Mouse (Mus musculus) kidney, adult 11 months (tissue): Measurements from ENCODE around the gene Zcchc14.

ENCODE experiments used
- DNase-seq: peaks from one replicate; pipeline ENCODE4 v3.0.0; 2022

Zcchc14 gene

DNA sequence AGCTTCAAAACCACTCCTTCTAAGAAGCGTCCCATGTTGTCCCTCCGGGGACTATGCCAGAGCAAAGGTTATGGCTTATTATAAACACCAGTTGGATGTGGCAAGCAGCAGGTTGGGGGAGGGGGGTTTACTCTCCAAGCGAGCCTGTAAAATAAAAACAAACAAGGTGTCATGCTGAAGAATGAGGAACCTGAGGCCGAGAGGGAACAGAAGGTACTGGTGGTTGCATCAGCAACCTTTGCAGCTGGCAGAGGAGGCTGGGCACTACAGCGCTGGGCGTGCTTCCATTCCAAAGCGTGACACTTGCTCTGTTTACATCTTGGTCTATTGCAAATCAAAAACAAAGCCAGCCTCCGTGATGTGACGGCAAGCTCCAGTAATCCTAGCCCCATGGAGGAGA lies 72.2 kb downstream of the Zcchc14 start:
- no peak for DNase-seq

DNA sequence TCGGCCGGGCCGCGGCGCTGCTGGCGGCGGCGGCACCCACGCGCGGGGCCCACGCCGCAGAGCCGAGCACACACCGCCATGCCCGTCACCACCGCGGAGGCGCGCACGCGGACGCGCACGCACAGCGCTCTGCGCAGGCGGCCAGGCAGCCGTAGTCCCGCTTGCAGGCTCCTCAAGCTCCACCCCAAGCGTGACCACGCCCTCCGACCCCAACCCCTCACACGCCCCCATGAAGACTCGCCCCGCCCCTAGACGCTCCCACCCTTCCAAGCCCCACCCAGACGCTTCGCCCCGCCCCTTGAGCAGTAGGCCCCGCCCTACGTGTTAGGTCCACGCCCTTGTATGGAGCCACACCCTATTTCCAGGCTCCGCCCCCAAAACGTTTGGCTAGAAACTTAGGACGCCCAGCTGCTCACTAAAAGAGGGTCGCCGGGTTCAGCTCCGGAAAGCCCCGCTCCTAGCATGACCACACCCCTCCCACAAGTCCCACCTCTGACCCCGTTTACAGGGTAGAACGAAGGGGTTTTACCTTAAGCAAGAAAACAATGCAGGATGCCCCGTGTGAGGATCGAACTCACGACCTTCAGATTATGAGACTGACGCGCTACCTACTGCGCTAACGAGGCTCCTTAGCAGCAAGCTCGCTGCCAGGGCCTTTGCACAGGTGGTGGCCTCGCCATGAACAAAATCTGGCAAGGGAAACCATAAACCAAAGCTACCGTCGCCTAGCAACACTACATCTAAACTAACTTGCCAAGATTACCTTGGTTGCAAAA lies 73.8 kb downstream of the Zcchc14 start, which contains the start of gene Fbxo31:
TSS of gene Fbxo31 (minus strand) at position 131 of the 776 bp plus-strand sequence.
- DNase-seq, result peak; percentile 96

DNA sequence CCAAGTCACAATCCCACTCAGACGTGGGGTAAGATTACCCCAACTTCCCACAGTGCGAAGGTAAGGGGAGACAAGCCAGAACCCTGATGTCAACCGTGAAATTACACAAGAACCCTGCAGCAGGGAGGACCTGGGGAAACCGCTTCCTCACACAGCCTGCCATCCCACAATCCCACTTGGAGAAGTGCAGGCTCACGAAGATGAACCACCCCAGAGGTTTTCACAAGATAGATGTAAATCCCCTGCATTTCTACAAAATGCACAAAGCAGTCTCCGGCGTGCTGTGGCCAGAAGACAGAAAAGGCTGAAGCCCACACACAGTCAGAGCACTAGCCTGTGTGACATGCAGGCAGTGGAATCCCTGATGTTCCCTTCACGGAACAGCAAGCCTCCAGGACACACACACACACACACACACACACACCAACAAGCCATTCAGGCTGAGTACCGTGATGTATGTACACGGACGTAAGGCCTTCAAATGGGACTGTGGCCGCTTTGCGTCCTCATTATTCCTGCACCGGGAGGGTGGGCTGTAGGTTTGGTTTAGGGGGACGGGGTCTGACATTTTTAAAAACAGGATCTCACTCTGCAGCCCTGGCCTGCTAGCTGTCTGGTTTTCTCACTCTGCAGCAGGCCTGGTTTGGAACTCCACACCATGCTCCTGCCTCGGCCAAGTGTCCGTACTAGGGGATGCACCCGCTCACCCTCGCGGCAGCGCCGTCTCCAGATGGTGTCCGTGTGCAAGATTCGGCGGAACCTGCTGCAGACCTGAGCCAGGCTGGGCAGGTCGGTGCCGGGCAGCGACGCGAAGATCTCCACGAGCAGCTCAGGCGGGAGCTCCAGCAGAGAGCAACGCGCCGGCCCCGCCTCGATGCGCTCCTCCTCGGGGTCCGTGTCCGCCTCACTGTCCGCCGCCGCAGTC lies 74.7 kb downstream of the Zcchc14 start:
- DNase-seq, result no peak

DNA sequence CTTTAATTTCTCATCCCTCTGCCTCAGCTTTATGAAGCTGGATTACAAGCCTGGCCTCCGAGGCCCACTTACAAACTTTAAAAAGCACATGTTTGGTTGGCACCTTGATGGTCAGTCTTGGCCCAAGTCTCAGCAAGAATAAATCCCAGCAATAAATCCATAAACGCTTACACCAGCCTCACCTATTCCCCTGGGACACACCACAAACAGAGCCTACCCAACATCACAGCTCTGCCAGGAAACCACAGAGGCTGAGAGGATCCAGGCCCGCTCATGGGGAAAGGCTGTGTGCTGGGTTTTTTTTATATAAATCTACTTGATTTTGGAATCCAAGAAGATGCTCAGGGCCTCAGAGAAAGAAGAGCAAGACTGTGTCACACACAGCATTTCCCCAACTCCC lies 77.0 kb downstream of the Zcchc14 start:
- DNase-seq, result no peak

DNA sequence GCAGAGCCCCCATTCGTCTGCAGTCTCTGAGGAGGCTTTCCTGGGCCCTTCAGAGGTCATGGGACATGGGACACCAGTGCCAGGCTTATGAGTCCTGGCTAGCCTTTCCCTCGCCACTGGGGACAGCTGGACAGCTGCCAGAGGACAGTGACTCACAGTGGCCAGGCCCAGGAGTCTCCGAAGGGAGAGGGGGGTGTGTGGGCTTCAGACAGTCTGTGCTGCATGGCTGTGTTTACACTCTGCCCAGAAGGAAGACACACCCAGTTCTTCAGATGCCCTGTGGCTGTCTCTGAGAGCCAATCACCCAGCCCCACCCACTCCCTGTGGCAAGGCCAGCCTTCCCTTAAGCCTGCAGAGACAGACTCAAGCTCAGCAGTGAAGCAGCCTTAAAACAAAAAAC lies 79.4 kb downstream of the Zcchc14 start:
- peak; percentile 39 for DNase-seq

DNA sequence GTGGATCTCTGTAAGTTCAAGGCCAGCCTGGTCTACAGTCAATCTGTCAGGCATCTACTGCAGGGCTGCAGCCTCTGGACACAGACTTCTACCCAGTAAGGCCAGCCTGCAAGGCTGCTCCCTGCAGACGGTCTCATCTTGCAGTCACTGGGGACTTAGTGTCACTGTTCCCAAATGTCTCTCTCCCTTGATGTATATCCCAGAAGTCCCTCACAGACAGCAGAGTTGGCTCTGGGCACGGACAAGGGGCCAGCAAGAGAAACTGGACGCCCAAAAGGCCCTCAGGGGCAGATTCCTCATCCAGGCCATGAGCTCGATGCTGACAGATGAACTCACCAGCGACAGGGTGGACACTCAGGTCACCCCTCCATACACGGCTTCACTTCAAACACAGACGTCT lies 80.6 kb downstream of the Zcchc14 start:
- no peak for DNase-seq

DNA sequence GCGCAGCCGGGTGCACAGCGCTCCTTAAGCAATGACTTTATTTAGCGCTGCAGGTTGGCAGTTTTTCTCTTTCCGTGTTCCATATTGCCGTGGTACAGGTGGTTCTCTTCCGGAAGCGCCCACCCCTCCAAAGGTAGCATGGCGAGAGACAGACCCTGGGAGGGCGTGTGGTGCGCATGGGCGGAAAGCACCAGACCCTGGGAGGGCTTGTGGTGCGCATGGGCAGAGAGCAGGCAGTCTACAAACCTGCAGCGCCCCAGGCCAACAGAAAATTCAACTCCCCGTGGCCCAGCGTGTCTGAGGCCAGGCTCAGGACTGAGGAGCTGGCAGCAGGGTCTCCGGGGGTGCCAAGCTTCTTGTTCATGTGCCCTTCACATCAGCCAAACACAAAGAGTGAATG lies 81.9 kb downstream of the Zcchc14 start:
- no peak for DNase-seq

DNA sequence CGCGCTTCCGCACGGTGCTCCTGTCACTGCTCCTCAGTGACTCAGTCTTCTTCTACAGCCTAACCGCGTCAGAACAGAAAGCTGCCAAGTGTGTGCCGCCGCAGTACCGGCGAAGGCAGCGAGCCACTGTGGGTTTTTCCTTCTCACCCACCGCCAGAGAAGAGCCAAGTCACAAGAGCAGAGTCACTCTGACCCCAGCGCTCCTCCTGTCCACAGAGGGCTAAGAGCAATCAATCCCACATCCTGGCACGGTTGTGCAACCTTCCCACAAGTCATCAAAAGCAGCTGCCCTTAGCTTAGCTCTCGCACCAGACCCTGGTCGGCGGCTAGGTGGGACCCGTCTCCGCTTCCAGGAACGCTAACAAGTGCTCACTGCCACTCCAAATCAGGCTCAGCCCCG lies 82.4 kb downstream of the Zcchc14 start:
- no peak for DNase-seq

DNA sequence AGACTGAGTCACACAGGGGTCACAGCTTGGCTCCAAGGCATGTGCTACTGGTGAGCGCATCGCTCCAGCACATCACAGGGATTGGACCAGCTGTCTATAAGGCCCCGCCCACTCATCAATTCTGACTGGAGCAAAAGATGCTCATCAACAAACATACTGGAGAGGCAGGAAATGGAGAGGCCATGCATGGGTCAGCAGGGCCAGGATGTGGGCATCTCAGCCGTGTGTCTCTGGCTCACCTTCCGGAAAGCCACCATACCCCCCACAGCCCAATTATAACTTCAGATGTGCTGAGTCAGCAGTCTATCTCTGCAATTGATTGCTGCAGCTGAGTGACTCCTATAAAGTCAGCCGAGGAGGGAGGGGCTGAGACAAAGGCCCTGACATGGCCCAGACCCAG lies 84.4 kb downstream of the Zcchc14 start:
- DNase-seq, result no peak

DNA sequence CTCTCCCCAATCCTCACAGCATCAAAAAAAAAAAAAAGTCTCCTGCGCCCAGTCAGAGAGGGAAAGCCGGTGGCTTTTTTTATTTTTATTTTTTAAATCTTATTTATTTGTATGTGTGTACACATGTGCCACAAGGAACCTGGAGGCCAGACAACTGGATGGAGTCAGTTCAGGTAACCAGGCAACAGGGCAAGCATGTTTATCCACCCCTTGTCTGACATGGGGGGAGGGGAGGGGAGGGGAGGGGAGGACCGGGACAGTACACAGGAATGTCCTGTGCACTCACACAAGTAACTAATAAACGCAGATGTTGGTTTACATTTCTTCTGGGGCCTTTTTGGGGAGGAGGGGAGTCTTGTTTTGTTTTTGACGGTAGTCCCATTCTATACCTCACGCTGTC lies 89.0 kb downstream of the Zcchc14 start:
- DNase-seq, result no peak

DNA sequence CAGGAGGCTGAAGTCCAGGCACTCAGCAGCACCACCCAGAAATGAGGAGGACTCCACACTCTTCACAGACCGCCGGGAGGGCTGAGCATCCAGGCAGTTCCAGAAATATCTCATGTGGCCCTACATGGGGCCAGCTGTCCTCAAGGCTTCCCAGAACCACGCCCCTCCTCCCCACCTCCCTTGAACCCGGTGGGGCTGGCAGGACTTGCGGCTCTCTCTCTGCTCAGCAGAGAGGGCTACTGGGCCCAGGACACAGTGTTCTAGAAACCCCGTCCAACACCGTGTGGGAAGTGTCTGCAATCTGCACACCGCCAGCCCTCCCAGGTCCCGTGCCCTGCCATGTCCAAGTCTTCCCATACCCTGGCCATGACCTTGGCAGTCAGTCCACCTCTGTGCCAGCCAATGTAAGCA lies 89.8 kb downstream of the Zcchc14 start:
- peak; percentile 21 for DNase-seq

DNA sequence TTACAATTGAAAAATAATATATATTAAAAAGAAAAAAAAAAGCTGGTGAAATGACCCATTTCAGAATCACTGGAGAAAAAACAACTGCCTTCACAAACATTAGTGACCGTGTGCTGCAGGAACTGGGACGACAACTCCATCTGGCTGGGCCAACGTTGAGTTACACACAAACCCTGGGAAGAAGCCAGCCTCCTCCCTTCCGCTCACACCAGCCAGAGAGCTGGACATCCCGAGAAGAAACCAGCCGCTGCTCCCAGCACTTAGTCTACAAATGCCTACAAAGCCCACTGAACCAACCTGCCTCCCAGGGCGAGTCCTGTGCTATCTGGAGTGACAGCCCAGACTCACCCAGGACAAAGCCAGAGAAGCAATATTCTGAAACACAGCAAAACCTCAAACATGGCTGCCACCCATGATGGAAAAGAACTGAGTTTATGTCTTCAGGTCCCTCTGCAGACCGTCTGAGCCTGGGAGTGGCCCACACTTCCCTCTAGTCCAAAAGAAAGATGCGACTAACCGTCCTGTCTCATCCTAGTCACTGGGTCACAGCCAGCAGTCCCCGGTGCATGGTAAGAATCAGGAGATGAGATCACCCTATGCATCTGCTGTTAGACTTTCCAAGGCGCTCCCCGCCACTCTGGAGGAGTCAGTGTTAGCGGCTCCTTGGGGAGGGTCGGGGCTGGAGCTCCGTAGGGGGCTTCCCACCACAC lies 90.9 kb downstream of the Zcchc14 start:
- no peak for DNase-seq

DNA sequence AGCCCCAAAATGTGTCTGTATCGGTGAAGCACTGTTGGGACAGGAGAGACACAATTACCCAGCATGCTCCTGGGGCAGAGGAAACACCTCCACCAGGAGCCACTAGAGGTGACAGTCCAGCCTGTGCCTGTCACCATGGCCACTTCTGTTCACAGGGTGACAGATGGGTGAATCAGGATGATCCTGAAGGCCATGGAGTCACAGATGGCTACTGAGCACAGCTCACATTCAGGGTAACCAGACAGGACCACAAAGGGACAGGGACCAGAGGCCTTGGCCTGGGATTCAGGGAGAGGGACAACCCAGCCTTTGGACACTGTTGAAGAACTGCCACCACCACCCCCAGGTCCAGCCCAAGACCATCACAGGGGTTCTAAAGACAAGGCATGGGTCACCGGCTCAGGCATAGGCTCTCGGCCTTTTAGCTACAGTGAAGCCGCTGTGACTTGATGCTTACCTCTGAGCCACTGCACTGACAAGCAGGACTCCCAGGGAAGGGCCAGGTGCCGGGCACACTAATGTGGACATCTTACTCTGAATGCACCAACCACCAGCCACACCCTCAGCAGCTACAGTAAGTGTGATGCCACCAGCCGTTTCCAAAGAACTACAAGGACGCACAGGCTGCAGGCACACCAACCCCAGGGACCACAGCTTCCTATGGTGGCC lies 92.1 kb downstream of the Zcchc14 start:
- no peak for DNase-seq

DNA sequence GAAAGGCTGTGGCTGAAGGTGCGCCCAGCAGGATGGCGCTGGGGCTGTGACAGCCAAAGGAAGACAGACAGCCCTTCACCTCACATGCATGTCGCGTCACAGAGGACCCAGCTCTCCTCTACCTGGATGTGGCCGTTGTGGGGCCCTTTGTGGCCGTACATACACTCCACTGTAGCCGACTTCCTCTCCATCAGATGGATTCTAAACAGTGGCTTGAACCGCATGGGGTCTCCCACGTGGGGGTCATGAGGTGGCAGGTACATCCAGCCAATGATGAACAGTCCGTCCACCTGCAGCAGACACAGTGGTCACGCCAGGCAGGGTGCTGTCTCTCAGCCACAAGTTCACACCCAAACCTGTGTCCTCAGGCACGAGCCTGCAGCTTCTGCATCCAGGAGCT lies 92.9 kb downstream of the Zcchc14 start:
- DNase-seq, result no peak

DNA sequence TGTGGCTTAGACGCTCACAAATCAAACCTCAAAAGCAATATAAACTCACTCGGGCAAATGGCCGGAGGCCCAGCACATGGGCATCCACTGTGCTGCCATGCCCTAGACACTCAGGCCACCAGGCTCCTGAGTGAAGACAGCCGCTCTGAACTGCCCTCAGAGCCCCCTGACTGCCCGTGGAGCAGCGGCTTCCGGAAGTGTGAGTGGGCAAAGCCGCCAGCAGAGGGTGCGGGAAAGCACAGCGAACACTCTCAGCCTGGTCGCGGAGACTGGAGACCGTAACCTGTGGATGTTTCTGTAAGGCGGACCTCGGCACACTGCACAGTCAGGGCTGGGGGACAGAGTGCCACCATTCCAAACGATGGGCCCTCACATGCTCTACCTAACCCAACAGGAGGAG lies 94.2 kb downstream of the Zcchc14 start:
- no peak for DNase-seq

DNA sequence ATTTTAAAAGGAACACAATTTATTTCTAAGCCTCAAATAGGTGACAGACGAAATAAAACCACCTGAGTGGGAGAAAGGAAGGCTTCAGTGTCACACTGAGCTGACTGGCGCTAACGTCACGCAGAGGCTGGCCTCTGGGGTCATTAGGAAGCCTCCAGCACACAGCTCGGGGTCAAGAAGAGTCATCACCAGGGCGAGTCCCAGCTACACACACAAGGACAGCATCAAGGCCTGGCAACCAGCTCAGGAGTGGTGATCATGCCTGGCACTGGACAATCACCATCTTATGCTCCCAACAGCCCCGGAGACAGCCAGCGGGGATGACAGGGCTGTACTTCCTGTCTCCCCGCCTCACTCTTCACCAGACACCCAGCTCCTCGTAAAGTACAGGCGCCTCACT lies 95.0 kb downstream of the Zcchc14 start:
- DNase-seq, result no peak

DNA sequence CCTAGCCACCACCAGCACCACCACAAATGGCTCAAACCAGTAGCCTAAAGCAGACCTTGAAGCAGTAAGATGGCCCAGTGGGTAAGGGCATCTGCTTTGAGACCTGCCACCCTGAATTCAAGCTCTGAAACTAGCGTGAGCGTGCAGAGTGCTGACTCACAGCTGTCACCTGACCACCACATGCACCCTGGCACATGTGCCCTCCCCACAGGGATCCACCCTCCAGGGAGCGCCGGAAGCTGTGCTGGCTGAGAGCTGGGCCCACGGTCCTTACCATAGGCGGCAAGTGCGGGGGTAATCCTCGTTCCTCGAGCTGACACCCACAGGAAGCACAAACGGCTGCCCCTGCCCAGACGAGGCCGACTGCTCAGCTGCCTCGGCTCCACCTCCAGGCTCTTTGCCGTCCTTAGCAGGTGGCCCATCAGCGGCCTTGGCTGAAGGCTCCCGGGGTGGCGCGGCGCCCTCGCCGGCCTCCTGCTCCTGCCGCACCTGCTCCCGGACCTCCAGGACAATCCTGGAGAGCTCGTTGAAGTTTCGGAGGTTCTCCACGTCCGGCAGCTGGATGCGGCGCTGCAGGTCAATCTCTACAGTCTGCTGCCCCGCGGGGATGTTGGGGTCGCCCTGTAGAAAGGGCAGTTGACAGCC lies 98.7 kb downstream of the Zcchc14 start:
- no peak for DNase-seq

DNA sequence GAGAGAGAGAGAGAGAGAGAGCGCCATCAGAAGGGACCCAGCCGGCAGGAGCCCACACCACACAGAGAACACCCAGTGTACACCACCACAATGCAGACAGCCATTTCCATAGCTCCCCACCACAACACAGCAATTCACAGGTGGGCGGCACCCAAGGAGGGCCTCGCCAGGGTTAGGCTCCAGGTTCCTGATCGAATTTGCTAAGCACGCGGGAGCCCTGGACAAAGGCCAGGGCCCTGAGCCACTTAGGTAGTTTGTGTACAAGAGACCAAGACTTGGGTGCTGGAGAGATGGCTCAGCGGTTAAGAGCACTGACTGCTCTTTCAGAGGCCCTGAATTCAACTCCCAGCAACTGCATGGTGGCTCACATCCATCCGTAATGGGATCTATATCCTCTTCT lies 100.2 kb downstream of the Zcchc14 start:
- no peak for DNase-seq

DNA sequence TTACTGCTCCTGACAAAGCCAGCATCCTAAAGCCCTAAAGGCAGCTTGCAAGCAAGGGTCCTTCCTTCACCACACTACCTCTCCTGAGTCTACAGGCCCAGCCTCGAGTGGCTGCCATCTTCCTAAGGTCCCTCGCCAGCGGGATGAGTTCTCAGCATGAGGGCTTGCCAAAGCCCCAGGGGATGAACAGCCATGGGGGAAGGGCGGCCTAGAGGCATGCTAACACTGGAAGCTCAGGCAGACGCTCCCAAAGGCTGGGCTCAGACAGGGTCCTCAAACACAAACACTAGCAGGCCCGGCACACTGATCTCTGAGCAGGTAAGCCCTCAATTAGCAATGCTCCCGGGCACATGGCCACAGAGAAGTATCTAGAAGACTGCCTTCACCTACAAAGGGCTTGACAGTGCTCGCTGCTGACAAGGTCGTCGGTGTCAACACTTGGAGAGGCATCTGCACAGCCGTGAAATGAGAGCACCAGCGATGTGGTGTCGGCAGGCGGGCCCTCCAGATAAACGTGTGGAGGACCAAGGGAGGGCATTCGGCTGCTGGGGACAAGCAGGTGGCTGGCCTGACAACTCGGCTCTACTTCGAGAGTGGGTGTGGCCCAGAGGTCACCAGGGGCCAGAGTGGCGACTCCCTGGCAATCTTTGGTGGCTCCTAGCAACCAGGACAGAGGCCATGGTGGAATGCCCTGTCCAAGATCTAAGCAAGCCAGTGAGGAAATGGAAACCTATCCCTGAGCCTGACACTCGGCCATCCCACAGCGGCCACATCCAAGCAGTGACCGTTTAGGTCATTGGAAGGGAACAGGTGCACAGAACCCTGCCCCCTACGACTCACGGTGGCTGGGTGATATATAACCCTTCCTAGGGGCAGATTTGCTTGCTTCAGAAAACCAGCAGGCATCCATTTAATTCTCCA lies 101.4 kb downstream of the Zcchc14 start:
- DNase-seq, result no peak

DNA sequence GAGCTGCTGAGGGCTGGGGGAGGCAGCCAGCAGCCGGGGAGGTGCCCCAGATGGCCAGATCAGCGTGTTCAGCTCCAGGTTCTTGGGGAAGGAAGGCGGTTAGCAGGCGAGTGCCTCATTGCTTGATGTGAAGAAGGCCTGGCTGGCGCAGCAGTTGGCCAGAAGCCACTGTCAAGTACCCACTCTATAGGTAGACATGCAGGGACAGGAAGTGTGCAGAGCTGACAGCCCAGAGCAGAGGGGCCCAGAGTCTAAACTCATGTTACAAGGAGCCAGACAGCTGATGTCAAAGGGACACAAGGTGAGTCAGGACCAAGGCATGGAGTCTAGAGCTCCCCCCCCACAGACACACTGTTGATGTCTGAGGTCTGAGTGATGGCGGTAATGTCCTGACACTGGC lies 102.6 kb downstream of the Zcchc14 start:
- DNase-seq, result no peak
